Mouse (Mus musculus): Measurements from ENCODE around the gene Krt36.

Gene Krt36

GRCm38 (mm10) chr11:100087861-100088260 is 17.6 kb downstream of the Krt36 start, which contains the start of gene Krt32:
Krt32 (minus strand) TSS chr11:100088226.
- DNase-seq, result no peak

GRCm38 (mm10) chr11:100073873-100074272 is 31.6 kb downstream of the Krt36 start:
- DNase-seq, result no peak

GRCm38 (mm10) chr11:100067293-100068036 is 38.0 kb downstream of the Krt36 start:
- no peak for DNase-seq

GRCm38 (mm10) chr11:100066236-100067010 is 39.0 kb downstream of the Krt36 start:
- peak; percentile 89 for DNase-seq

GRCm38 (mm10) chr11:100058875-100059274 is 46.6 kb downstream of the Krt36 start:
- peak; percentile 86 for DNase-seq

- no peak for DNase-seq
Measured at GRCm38 (mm10) chr11:100055686-100056655, 49.5 kb downstream of the Krt36 start.

Data from retina, postnatal 1 day (tissue).